Mouse (Mus musculus): ENCODE results near the gene Agbl4.

- TF ChIP-seq ZC3H11A (IDR thresholded peaks at IDR 0.05; ENCODE audit: borderline replicate concordance, low read depth, low read length) (no peak), HCFC1 (IDR thresholded peaks at IDR 0.05; ENCODE audit: borderline replicate concordance, insufficient read depth, low read length) (no peak), ZNF384 (IDR thresholded peaks at IDR 0.05; ENCODE audit: low read depth, low read length) (no peak)
Measured at GRCm38 (mm10) chr4:110674121-110674520, 276.7 kb downstream of the Agbl4 start.

All from ES-E14 (cell line).